ENCODE assay signal across 13 mouse cellular contexts in the genomic region with DNA sequence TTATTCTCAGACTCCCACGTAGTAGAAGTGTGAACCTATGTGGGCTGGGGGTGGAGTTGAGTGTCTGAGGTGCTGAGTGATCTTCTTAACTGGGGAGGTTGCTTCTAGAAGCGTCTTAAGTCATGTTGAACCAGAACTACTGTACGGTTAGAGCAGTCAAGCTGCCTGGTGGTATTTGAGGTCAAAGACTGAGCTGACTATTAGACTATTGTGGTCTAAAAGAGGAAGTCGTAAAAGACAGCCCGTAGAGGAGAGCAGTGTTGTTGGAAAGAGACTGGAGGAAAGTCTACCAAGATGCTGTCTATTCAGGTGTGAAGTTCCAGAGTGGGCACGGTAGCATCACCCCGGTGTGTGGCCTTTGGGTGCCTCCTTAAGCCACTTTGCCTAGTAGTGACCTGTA. TPM values are rescaled to one million over a fixed set of nuclear protein-coding genes. Genes with fewer than 3 reads are reported as not detected.
DNase-seq lines count a peak whose midpoint lies in the region; ATAC-seq and TF ChIP-seq lines count a peak whose summit lies in the region.
"Had no signal": no experiment of that assay in that cellular context is flagged by ENCODE, and none has a peak within 500 bp of the region (broad histone marks: within the 10 kb centered on the region; RNA-seq: fewer than 3 reads in every experiment).

No protein-coding gene starts in this region.

- no peak overlapping the region for H3K4me3 ChIP-seq in left cerebral cortex, adult 2 months

- intact Hi-C loops in left cerebral cortex, adult 2 months (cut with DNase I): no loop called here
- intact Hi-C loops in left cerebral cortex, postnatal 4 days (cut with DNase I): no loop called here

- H3K27ac ChIP-seq in left cerebral cortex, adult 2 months: peak overlapping the region; percentile 51

- DNase-seq in left cerebral cortex, adult 2 months (ENCODE audit: extremely low spot score in 1 of 2, low spot score in 2 of 2): no peak
- no peak for DNase-seq in left cerebral cortex, postnatal 4 days
- DNase-seq in CD4-positive helper T cell, adult 2 months (ENCODE audit: low read depth, low spot score): peak; percentile 82
- DNase-seq in natural killer cell, adult 2 months (ENCODE audit: low spot score in 2 of 2): peak; percentile 61
- DNase-seq in yolk sac, embryonic 10.5 days (ENCODE audit: low spot score): no peak
- DNase-seq in right cerebral cortex, postnatal 4 days: no peak
- no peak for DNase-seq in frontal cortex, adult 2 months (ENCODE audit: extremely low spot score in 1 of 2, low spot score in 1 of 2)
- DNase-seq: cerebellum, postnatal 36 days; forebrain, postnatal 0 days; kidney, adult 11 months; lung, embryonic 14.5 days; midbrain, embryonic 14.5 days had no signal

- TF ChIP-seq CTCF in left cerebral cortex, adult 2 months (IDR thresholded peaks at IDR 0.05): no peak

- peak; percentile 92 for ATAC-seq in common myeloid progenitor, adult 5-6 weeks (replicated peaks; ENCODE audit: low read depth, poor library complexity, severe bottlenecking)
- ATAC-seq: forebrain, postnatal 0 days had no signal

RNA-seq across cellular contexts. Expression of gene Muc13, which starts 24.0 kb away (rescaled TPM):
- under 1 TPM; 0.12 to 0.23 TPM for total RNA-seq in left cerebral cortex, adult 2 months (2021)
- total RNA-seq in left cerebral cortex, postnatal 4 days (2021): not detected
- 185 and 198 TPM in 2 replicates for total RNA-seq in common myeloid progenitor, adult 5-6 weeks (2017)
- 0.06 and 0.08 TPM in 2 replicates for polyA plus RNA-seq in frontal cortex, adult 2 months (2012; rRNA removed)
- total RNA-seq: forebrain, postnatal 0 days had no signal
- polyA plus RNA-seq: forebrain, postnatal 0 days; lung, embryonic 14.5 days; midbrain, embryonic 14.5 days had no signal

RNA-seq across cellular contexts. Expression of gene Itgb5, which starts 59.6 kb away (rescaled TPM):
- total RNA-seq in left cerebral cortex, adult 2 months (2021): 10 to 100 TPM; 36.0 to 36.8 TPM
- total RNA-seq in left cerebral cortex, postnatal 4 days (2021): 10 to 100 TPM; 26.0 to 26.4 TPM
- 9.1 and 10.3 TPM in 2 replicates for total RNA-seq in common myeloid progenitor, adult 5-6 weeks (2017)
- 36.6 and 42.4 TPM in 2 replicates for polyA plus RNA-seq in frontal cortex, adult 2 months (2012; rRNA removed)

Comparison
In these comparisons a context has a peak if more than half of its experiments do, and no peak if none do; other contexts are left out.
1. DNase-seq: peak in CD4-positive helper T cell, adult 2 months (single experiment) and natural killer cell, adult 2 months (2 of 2); none in left cerebral cortex, adult 2 months (0 of 2), left cerebral cortex, postnatal 4 days (single experiment), yolk sac, embryonic 10.5 days (single experiment), right cerebral cortex, postnatal 4 days (single experiment) and frontal cortex, adult 2 months (0 of 2).
2. RNA of gene Muc13, which starts 24.0 kb away (total RNA-seq): 185 to 198 TPM in common myeloid progenitor, adult 5-6 weeks; 0.12 to 0.23 TPM in left cerebral cortex, adult 2 months and not detected in left cerebral cortex, postnatal 4 days; every median in the first group is over 100 times any median in the second.